ENCODE assay signal across 21 mouse cellular contexts in the genomic region with DNA sequence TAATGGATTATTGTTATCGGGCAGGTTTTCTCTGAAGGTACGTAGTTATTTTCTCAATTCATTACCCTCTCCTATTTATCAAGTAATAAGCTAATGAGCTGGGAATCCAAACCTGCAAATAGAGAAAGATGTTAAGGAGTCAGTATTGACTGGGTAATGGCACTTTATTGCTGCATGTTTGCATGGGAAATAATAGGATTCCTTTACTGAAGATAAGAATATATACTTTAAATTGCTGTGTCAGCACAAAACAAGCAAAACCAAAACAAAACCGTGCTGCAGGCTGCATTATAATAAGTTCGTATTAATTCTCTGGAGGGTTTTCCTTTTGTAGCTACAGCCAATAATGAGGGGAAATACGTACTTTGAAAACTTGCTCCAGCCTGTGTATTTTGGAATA. TPM values are rescaled to one million over a fixed set of nuclear protein-coding genes. Genes with fewer than 3 reads are reported as not detected.
DNase-seq lines count a peak whose midpoint lies in the region; ATAC-seq lines count a peak whose summit lies in the region.
"Had no signal": no experiment of that assay in that cellular context is flagged by ENCODE, and none has a peak within 500 bp of the region (broad histone marks: within the 10 kb centered on the region; RNA-seq: fewer than 3 reads in every experiment).

No protein-coding gene starts in this region.

- H3K27ac ChIP-seq in forebrain, embryonic 15.5 days (replicated peaks) = peak overlapping the region; percentile 79
- no peak overlapping the region for H3K27ac ChIP-seq in forebrain, embryonic 11.5 days (ENCODE audit: low read depth, low read length)
- H3K27ac ChIP-seq in midbrain, embryonic 13.5 days = peak overlapping the region; percentile 54
- H3K27ac ChIP-seq in midbrain, embryonic 11.5 days (ENCODE audit: low read depth, low read length) = no peak overlapping the region
- H3K27ac ChIP-seq in midbrain, embryonic 14.5 days (replicated peaks; ENCODE audit: low read depth, low read length) = peak overlapping the region; percentile 70
- H3K27ac ChIP-seq: embryonic facial prominence, embryonic 12.5 days; heart, adult 2 months; limb, embryonic 10.5 days; liver, embryonic 12.5 days had no signal

- H3K4me2 ChIP-seq in forebrain, embryonic 15.5 days (replicated peaks) = peak overlapping the region; percentile 22; the same call in 1 of the 2 replicates
- H3K4me2 ChIP-seq in forebrain, embryonic 11.5 days (ENCODE audit: low read depth, low read length, severe bottlenecking) = no peak overlapping the region
- peak overlapping the region; percentile 30 for H3K4me2 ChIP-seq in midbrain, embryonic 13.5 days (replicated peaks)
- H3K4me2 ChIP-seq in midbrain, embryonic 11.5 days = no peak overlapping the region
- peak overlapping the region; percentile 45 for H3K4me2 ChIP-seq in midbrain, embryonic 14.5 days (ENCODE audit: low read length)
- H3K4me2 ChIP-seq: embryonic facial prominence, embryonic 12.5 days; liver, embryonic 12.5 days had no signal

- DNase-seq in forebrain, embryonic 11.5 days (ENCODE audit: low spot score) = no peak
- DNase-seq in midbrain, embryonic 11.5 days (ENCODE audit: low spot score, missing footprints) = no peak
- peak; percentile 53 for DNase-seq in midbrain, embryonic 14.5 days
- DNase-seq in spleen, postnatal 36 days (ENCODE audit: low spot score in 2 of 2) = no peak
- no peak for DNase-seq in heart, postnatal 25 days (ENCODE audit: low spot score)
- DNase-seq: cerebellum, adult 11-12 months; cerebellum, postnatal 36 days; gastrocnemius, postnatal 10 days; heart, adult 2 months; kidney, postnatal 10 days; spleen, adult 18-20 months; thymus, postnatal 14 days had no signal

- H3K36me3 ChIP-seq in forebrain, embryonic 15.5 days = no peaks in the 10 kb centered on the region
- H3K36me3 ChIP-seq in forebrain, embryonic 11.5 days (ENCODE audit: control insufficient read depth, insufficient read depth, low read length) = no peaks in the 10 kb centered on the region
- no peaks in the 10 kb centered on the region for H3K36me3 ChIP-seq in midbrain, embryonic 13.5 days
- H3K36me3 ChIP-seq in midbrain, embryonic 11.5 days (ENCODE audit: control insufficient read depth, insufficient read depth, low read length) = no peaks in the 10 kb centered on the region
- H3K36me3 ChIP-seq in midbrain, embryonic 14.5 days (ENCODE audit: control insufficient read depth, insufficient read depth, low read length) = no peaks in the 10 kb centered on the region
- H3K36me3 ChIP-seq: embryonic facial prominence, embryonic 12.5 days; limb, embryonic 10.5 days; liver, embryonic 12.5 days had no signal

- no peaks in the 10 kb centered on the region for H3K9me3 ChIP-seq in forebrain, embryonic 15.5 days
- H3K9me3 ChIP-seq in forebrain, embryonic 11.5 days (ENCODE audit: control insufficient read depth, low read length) = no peaks in the 10 kb centered on the region
- no peaks in the 10 kb centered on the region for H3K9me3 ChIP-seq in midbrain, embryonic 13.5 days
- H3K9me3 ChIP-seq in midbrain, embryonic 11.5 days (ENCODE audit: control insufficient read depth, low read length) = no peaks in the 10 kb centered on the region
- H3K9me3 ChIP-seq in midbrain, embryonic 14.5 days (ENCODE audit: control insufficient read depth, low read length) = no peaks in the 10 kb centered on the region
- H3K9me3 ChIP-seq: embryonic facial prominence, embryonic 12.5 days; limb, embryonic 10.5 days; liver, embryonic 12.5 days had no signal

- peak overlapping the region; percentile 22 for H3K4me3 ChIP-seq in forebrain, embryonic 15.5 days
- no peak overlapping the region for H3K4me3 ChIP-seq in forebrain, embryonic 11.5 days (ENCODE audit: low read depth, low read length)
- peak overlapping the region; percentile 18 for H3K4me3 ChIP-seq in midbrain, embryonic 13.5 days (replicated peaks)
- no peak overlapping the region for H3K4me3 ChIP-seq in midbrain, embryonic 11.5 days (ENCODE audit: low read depth, low read length)
- peak overlapping the region; percentile 32 for H3K4me3 ChIP-seq in midbrain, embryonic 14.5 days (replicated peaks; ENCODE audit: low read depth, low read length)
- H3K4me3 ChIP-seq: embryonic facial prominence, embryonic 12.5 days; heart, adult 2 months; limb, embryonic 10.5 days; liver, embryonic 12.5 days had no signal

- no peaks in the 10 kb centered on the region for H3K4me1 ChIP-seq in forebrain, embryonic 15.5 days
- no peaks in the 10 kb centered on the region for H3K4me1 ChIP-seq in forebrain, embryonic 11.5 days (replicated peaks; ENCODE audit: control insufficient read depth, insufficient read depth, low read length)
- no peaks in the 10 kb centered on the region for H3K4me1 ChIP-seq in midbrain, embryonic 13.5 days (replicated peaks)
- H3K4me1 ChIP-seq in midbrain, embryonic 11.5 days (ENCODE audit: control insufficient read depth, insufficient read depth, low read length) = no peaks in the 10 kb centered on the region
- no peaks in the 10 kb centered on the region for H3K4me1 ChIP-seq in midbrain, embryonic 14.5 days (ENCODE audit: control insufficient read depth, insufficient read depth, low read length)
- H3K4me1 ChIP-seq: embryonic facial prominence, embryonic 12.5 days; limb, embryonic 10.5 days; liver, embryonic 12.5 days had no signal

- peak overlapping the region; percentile 8; the same call in 1 of the 2 replicates for H3K9ac ChIP-seq in forebrain, embryonic 15.5 days (replicated peaks)
- no peak overlapping the region for H3K9ac ChIP-seq in forebrain, embryonic 11.5 days (ENCODE audit: low read length)
- no peak overlapping the region; the same call in 1 of the 2 replicates for H3K9ac ChIP-seq in midbrain, embryonic 13.5 days (replicated peaks)
- H3K9ac ChIP-seq in midbrain, embryonic 11.5 days (ENCODE audit: low read length) = no peak overlapping the region
- peak overlapping the region; percentile 1; the same call in 1 of the 2 replicates for H3K9ac ChIP-seq in midbrain, embryonic 14.5 days (replicated peaks; ENCODE audit: low read length)
- H3K9ac ChIP-seq: embryonic facial prominence, embryonic 12.5 days; liver, embryonic 12.5 days had no signal

- 0 out of 2 replicates have a peak, but pooled peaks have one; percentile 2 for ATAC-seq in forebrain, embryonic 15.5 days (replicated peaks)
- ATAC-seq in forebrain, embryonic 11.5 days (replicated peaks; ENCODE audit: low FRiP score) = no peak
- ATAC-seq in midbrain, embryonic 13.5 days = no peak
- ATAC-seq in midbrain, embryonic 11.5 days (ENCODE audit: low FRiP score) = no peak
- no peak for ATAC-seq in midbrain, embryonic 14.5 days (ENCODE audit: low FRiP score, low TSS enrichment)
- ATAC-seq: intestine, postnatal 0 days; liver, embryonic 12.5 days had no signal

- intact Hi-C loops in heart, postnatal 25 days (cut with DNase I) = no loop called here

- H3K27me3 ChIP-seq in forebrain, embryonic 15.5 days = no peaks in the 10 kb centered on the region
- H3K27me3 ChIP-seq in forebrain, embryonic 11.5 days (ENCODE audit: control insufficient read depth, insufficient read depth, low read length) = no peaks in the 10 kb centered on the region
- H3K27me3 ChIP-seq in midbrain, embryonic 13.5 days = no peaks in the 10 kb centered on the region
- no peaks in the 10 kb centered on the region for H3K27me3 ChIP-seq in midbrain, embryonic 11.5 days (ENCODE audit: control insufficient read depth, insufficient read depth, low read length)
- no peaks in the 10 kb centered on the region for H3K27me3 ChIP-seq in midbrain, embryonic 14.5 days (ENCODE audit: control insufficient read depth, insufficient read depth, low read length)
- H3K27me3 ChIP-seq: embryonic facial prominence, embryonic 12.5 days; liver, embryonic 12.5 days had no signal

- 48% methylated on average over 5 of the region's 5 CpGs for WGBS in forebrain, embryonic 15.5 days
- WGBS in forebrain, embryonic 11.5 days = 74% methylated on average over 5 of the region's 5 CpGs
- 57% methylated on average over 5 of the region's 5 CpGs for WGBS in midbrain, embryonic 13.5 days
- WGBS in midbrain, embryonic 11.5 days = 84% methylated on average over 5 of the region's 5 CpGs
- WGBS in midbrain, embryonic 14.5 days = 41% methylated on average over 5 of the region's 5 CpGs

RNA-seq across cellular contexts. Expression of a gene that starts 0.6 kb away (rescaled TPM):
- 18.2 and 19.5 TPM in 2 replicates for polyA plus RNA-seq in forebrain, embryonic 15.5 days (2015; fragmentation: Nextera tagmentation; extraction: Ambion mirVana)
- 1.7 and 2.2 TPM in 2 replicates for polyA plus RNA-seq in forebrain, embryonic 11.5 days (2014; fragmentation: Nextera tagmentation; extraction: Ambion mirVana)
- 27.0 and 32.9 TPM in 2 replicates for polyA plus RNA-seq in midbrain, embryonic 13.5 days (2015; fragmentation: Nextera tagmentation; extraction: Ambion mirVana)
- 1.9 TPM in 2 replicates for polyA plus RNA-seq in midbrain, embryonic 11.5 days (2014; fragmentation: Nextera tagmentation; extraction: Ambion mirVana)
- polyA plus RNA-seq in midbrain, embryonic 14.5 days (2014; fragmentation: Nextera tagmentation; extraction: Ambion mirVana) = 51.8 and 67.2 TPM in 2 replicates
- not detected for total RNA-seq in heart, postnatal 25 days (2021)
- total RNA-seq: heart, adult 2 months; megakaryocyte, adult 5-6 weeks had no signal
- polyA plus RNA-seq: heart, adult 2 months; heart, postnatal 0 days; liver, embryonic 12.5 days; lung, embryonic 16.5 days had no signal

Comparison
In these comparisons a context has a peak if more than half of its experiments do, and no peak if none do; other contexts are left out.
1. H3K27ac ChIP-seq: peak in forebrain, embryonic 15.5 days (single experiment), midbrain, embryonic 13.5 days (single experiment) and midbrain, embryonic 14.5 days (single experiment); none in forebrain, embryonic 11.5 days (single experiment) and midbrain, embryonic 11.5 days (single experiment).
2. H3K4me2 ChIP-seq: peak in forebrain, embryonic 15.5 days (single experiment), midbrain, embryonic 13.5 days (single experiment) and midbrain, embryonic 14.5 days (single experiment); none in forebrain, embryonic 11.5 days (single experiment) and midbrain, embryonic 11.5 days (single experiment).
3. H3K4me3 ChIP-seq: peak in forebrain, embryonic 15.5 days (single experiment), midbrain, embryonic 13.5 days (single experiment) and midbrain, embryonic 14.5 days (single experiment); none in forebrain, embryonic 11.5 days (single experiment) and midbrain, embryonic 11.5 days (single experiment).
4. H3K9ac ChIP-seq: peak in forebrain, embryonic 15.5 days (single experiment) and midbrain, embryonic 14.5 days (single experiment); none in forebrain, embryonic 11.5 days (single experiment), midbrain, embryonic 13.5 days (single experiment) and midbrain, embryonic 11.5 days (single experiment).